Mouse (Mus musculus) ES-E14 (cell line): ENCODE measurements around the gene Ankle1. TPM values are rescaled to one million over a fixed set of nuclear protein-coding genes. Genes with fewer than 3 reads are reported as not detected.
"Not testable (repeated sequence)": the region's sequence is repeated elsewhere in the genome, so short reads cannot be mapped to it uniquely, and the experiment has no call there.

Experiments used
- DNase-seq: peaks from one replicate; pipeline ENCODE4 v3.0.0-alpha.2; 2013; ENCODE audit warnings: low read depth, low spot score
- H3K27ac ChIP-seq: 2 replicates; pipeline ENCODE4 v1.5.1; 2012; ENCODE audit warnings: low read depth, mild to moderate bottlenecking, low read length, moderate library complexity, mixed read lengths; ENCODE audit not compliant: poor library complexity, insufficient read depth, severe bottlenecking
- H3K36me3 ChIP-seq: 2 replicates; pipeline ENCODE4 v1.6.1; 2012; ENCODE audit warnings: mild to moderate bottlenecking, low read length, moderate library complexity, mixed read lengths; ENCODE audit not compliant: control insufficient read depth, poor library complexity, insufficient read depth, severe bottlenecking
- H3K4me1 ChIP-seq, 2 experiments: fragments of 150-350 bp in 1 of 2; sonication (generic) in 1 of 2; 2 replicates each; pipeline ENCODE4 v1.6.1; 2012; ENCODE audit warnings: low read length in 2 of 2, mild to moderate bottlenecking in 1 of 2, mixed read lengths in 1 of 2; ENCODE audit not compliant: control insufficient read depth in 2 of 2, insufficient read depth in 2 of 2, poor library complexity in 1 of 2
- H3K4me3 ChIP-seq, 2 experiments: fragments of 150-350 bp in 1 of 2; sonication (generic) in 1 of 2; 2 replicates each; pipeline ENCODE4 v1.5.1; 2012; ENCODE audit warnings: low read length in 2 of 2, low read depth in 1 of 2, mild to moderate bottlenecking in 1 of 2, mixed read lengths in 1 of 2; ENCODE audit not compliant: insufficient read depth in 1 of 2, poor library complexity in 1 of 2, severe bottlenecking in 1 of 2
- H3K9ac ChIP-seq: 2 replicates; pipeline ENCODE4 v1.6.1; 2012; ENCODE audit warnings: low read depth, mild to moderate bottlenecking, low read length, mixed read lengths; ENCODE audit not compliant: poor library complexity, insufficient read depth, severe bottlenecking
- H3K9me3 ChIP-seq: fragments of 150-350 bp; sonication (generic); 2 replicates; pipeline ENCODE4 v1.6.1; 2012; ENCODE audit warnings: low read depth, mild to moderate bottlenecking, low read length; ENCODE audit not compliant: control insufficient read depth, insufficient read depth
- CHD2 ChIP-seq: IDR thresholded peaks from 2 replicates; pipeline ENCODE4 v1.6.1; 2014; ENCODE audit warnings: mild to moderate bottlenecking, low read depth, low read length, inconsistent platforms
- HCFC1 ChIP-seq: IDR thresholded peaks from 2 replicates; pipeline ENCODE4 v1.6.1; 2012; ENCODE audit warnings: low read length, inconsistent platforms, borderline replicate concordance; ENCODE audit not compliant: insufficient read depth
- MAFK ChIP-seq: IDR thresholded peaks from 2 replicates; pipeline ENCODE4 v1.6.1; 2014; ENCODE audit warnings: mild to moderate bottlenecking, low read depth, low read length, inconsistent platforms; ENCODE audit not compliant: insufficient read depth
- ZC3H11A ChIP-seq: IDR thresholded peaks from 2 replicates; pipeline ENCODE4 v1.6.1; 2012; ENCODE audit warnings: low read depth, mild to moderate bottlenecking, inconsistent platforms, low read length, borderline replicate concordance
- ZNF384 ChIP-seq: IDR thresholded peaks from 2 replicates; pipeline ENCODE4 v1.6.1; 2012; ENCODE audit warnings: low read depth, low read length, inconsistent platforms
- in situ Hi-C, 2 experiments: fragments of 600-800 bp; cut with MboI; formaldehyde crosslinking; loops; one replicate each; pipeline ENCODE4 v1.15.1; 2025; ENCODE audit warnings: low sequenced_read_pairs in 2 of 2, inconsistent platforms in 1 of 2; ENCODE audit not compliant: unreplicated experiment in 2 of 2
- total RNA-seq: library from RNA; depleted of rRNA; stranded (reverse); fragments of 300-350 nt; gene quantifications from 2 replicates; pipeline ENCODE4 v1.2.3, GENCODE M21; 2012

Ankle1 gene
- total RNA-seq, 1 experiment: 28.9 TPM

GRCm38 (mm10) chr8:71407441-71407840, 1.6 kb downstream of the Ankle1 start:
- H3K4me3 ChIP-seq: no peak overlapping the region
- in situ Hi-C loops: no loop called here
- H3K27ac ChIP-seq: no peak overlapping the region
- peaks cover 4 to 21% of the 10 kb centered on the region in 2 experiments; a peak in 3 of 4 replicates for H3K4me1 ChIP-seq
- DNase-seq: no peak
- TF ChIP-seq CHD2 (no peak), MAFK (no peak), HCFC1 (no peak), ZC3H11A (no peak), ZNF384 (no peak)
- H3K9ac ChIP-seq: no peak overlapping the region
- H3K9me3 ChIP-seq: no peaks in the 10 kb centered on the region
- H3K36me3 ChIP-seq: peaks cover 34% of the 10 kb centered on the region

- no peak for DNase-seq
- in situ Hi-C loops: no loop called here
- H3K36me3 ChIP-seq: peaks cover 32% of the 10 kb centered on the region
- no peak for TF ChIP-seq HCFC1
- TF ChIP-seq ZC3H11A: no peak
- TF ChIP-seq CHD2: no peak
- TF ChIP-seq MAFK: no peak
- no peak for TF ChIP-seq ZNF384
- no peaks in the 10 kb centered on the region for H3K9me3 ChIP-seq
- no peak overlapping the region for H3K9ac ChIP-seq
- H3K27ac ChIP-seq: no peak overlapping the region
- H3K4me3 ChIP-seq: no peak overlapping the region
- H3K4me1 ChIP-seq: peaks cover 4 to 16% of the 10 kb centered on the region in 2 experiments; a peak in 3 of 4 replicates
These were observed 2.4 kb downstream of the Ankle1 start for GRCm38 (mm10) chr8:71408231-71408630.

GRCm38 (mm10) chr8:71411535-71412273, 5.9 kb downstream of the Ankle1 start:
- Histone ChIP-seq H3K9me3 (no peaks in the 10 kb centered on the region), H3K9ac (no peak overlapping the region), H3K36me3 (peaks cover 25% of the 10 kb centered on the region), H3K4me3 (no peak overlapping the region), H3K27ac (no peak overlapping the region), H3K4me1 (peaks cover 2 to 6% of the 10 kb centered on the region in 2 experiments; a peak in 1 of 4 replicates)
- TF ChIP-seq MAFK (no peak), ZNF384 (no peak), CHD2 (no peak), ZC3H11A (no peak), HCFC1 (no peak)
- in situ Hi-C loops: no loop called here
- no peak for DNase-seq

DNA sequence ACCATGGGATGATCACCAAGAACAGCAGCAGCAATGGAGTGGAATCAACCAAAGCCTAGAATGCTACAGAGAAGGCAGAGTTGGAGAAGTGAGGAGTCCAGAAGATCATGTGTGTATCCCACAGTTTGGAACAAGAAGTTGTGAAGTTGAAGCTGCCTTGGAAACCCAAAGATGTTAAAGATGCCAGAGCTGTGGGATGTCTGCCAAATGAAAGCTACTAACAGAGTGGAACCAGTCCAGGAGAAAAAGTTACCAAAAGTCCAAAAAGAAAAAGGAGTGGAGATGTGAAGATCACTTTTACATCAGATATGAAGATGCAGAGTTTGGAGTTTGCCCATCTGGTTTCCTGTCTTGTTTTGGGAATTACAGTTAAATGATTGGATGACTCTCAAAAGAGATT, 16.3 kb downstream of the Ankle1 start:
- H3K36me3 ChIP-seq: no peaks in the 10 kb centered on the region
- in situ Hi-C loops: no loop called here
- no peak overlapping the region for H3K27ac ChIP-seq
- no peak for DNase-seq
- no peak overlapping the region for H3K4me3 ChIP-seq
- H3K9me3 ChIP-seq: no peaks in the 10 kb centered on the region
- H3K4me1 ChIP-seq: no peaks in the 10 kb centered on the region
- H3K9ac ChIP-seq: no peak overlapping the region
- TF ChIP-seq ZC3H11A (no peak), MAFK (no peak), HCFC1 (no peak), ZNF384 (no peak), CHD2 (no peak)

DNA sequence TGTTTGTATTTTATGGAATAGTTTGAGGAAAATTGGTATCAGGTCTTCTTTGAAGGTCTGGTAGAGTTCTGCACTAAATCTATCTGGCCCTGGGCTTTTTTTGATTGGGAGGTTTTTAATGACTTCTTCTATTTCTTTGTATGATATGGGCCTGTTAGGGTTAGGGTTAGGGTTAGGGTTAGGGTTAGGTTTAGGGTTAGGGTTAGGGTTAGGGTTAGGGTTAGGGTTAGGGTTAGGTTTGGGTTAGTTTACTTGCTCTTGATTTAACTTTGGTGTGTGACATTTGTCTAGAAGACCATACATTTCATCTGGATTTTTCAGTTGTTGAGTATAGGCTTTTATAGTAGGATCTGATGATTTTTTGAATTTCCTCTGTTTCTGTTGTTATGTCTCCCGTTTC, 27.1 kb downstream of the Ankle1 start:
- H3K27ac ChIP-seq, H3K4me1 ChIP-seq, H3K9ac ChIP-seq, in situ Hi-C loops, H3K4me3 ChIP-seq, DNase-seq, H3K36me3 ChIP-seq, H3K9me3 ChIP-seq: not testable (repeated sequence)
